Mouse (Mus musculus): ENCODE measurements at regions not wholly inside any gene's neighbourhood (a gene's known extent, or its start where the extent isn't known, plus 50 kb on each side); places are given as distances from the start of the nearest gene placed in this dataset.

- TF ChIP-seq POLR2A (IDR thresholded peaks at IDR 0.05; ENCODE audit: low read depth, low read length): no peak
- TF ChIP-seq CTCF (conservative IDR thresholded peaks at IDR 0.05; ENCODE audit: insufficient read depth, insufficient read length, low read depth, low read length): no peak
Observed at GRCm38 (mm10) chr7:136062658-136063057, 346.5 kb upstream of the Mki67 start.
